Mouse (Mus musculus) left cerebral cortex, postnatal 10 days (tissue): ENCODE results near the gene Ttn. TPM values are rescaled to one million over a fixed set of nuclear protein-coding genes. Genes with fewer than 3 reads are reported as not detected.

Source experiments
- DNase-seq, 2 experiments: peaks; one replicate each; pipeline ENCODE4 v3.0.0; 2021 to 2022; ENCODE audit warnings: low spot score in 2 of 2, mixed read lengths in 1 of 2; ENCODE audit errors: extremely low spot score in 1 of 2
- intact Hi-C: fragments of 180-260 bp; cut with DNase I; formaldehyde crosslinking; loops from one replicate; pipeline ENCODE4 v1.15.1; 2025
- total RNA-seq, 2 experiments: library from RNA; stranded (reverse); gene quantifications; 2 replicates each; pipeline ENCODE4 v1.2.3; 2021

Ttn gene
- total RNA-seq, 2 experiments from 2014 or later = 0.20 to 0.43 TPM

DNA sequence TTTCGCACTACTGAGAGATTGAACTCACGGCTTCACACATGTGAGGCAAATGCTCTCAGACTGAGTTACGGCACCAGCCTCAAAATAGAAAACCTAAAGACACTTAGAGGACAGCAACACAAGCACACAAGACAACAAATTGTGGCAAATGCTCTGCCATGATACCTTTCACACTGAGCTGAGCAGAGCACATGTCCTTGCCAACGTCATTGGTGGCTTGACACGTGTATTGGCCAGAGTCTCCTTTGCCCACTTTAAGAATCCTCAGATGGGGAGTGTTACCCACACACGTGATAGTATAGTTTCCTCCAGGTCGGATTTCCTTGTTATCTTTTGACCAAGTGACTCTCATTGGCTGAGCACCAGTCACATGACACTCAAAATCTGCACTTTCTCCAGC, 93.6 kb downstream of the Ttn start:
- no peak for DNase-seq
- intact Hi-C loops = no loop called here

DNA sequence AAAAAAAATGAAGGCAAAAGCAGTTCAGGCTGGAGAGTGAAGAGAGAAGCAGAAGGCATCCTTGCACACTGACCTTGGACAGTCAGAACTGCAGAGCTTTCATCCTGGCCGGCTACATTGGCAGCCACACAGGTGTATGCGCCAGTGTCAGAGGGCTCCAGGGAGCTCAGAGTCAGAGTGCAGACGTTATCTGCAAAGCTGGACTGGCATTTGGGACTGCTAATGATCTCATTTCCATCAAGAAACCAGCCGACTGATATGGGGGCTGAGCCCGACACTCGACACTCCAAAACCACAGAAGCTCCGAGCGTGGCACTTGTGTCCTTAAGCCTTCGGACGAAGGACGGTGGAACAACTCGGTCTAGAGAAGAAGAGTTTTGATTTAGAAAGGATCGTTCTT, 96.5 kb downstream of the Ttn start:
- no peak for DNase-seq
- intact Hi-C loops = no loop called here

DNA sequence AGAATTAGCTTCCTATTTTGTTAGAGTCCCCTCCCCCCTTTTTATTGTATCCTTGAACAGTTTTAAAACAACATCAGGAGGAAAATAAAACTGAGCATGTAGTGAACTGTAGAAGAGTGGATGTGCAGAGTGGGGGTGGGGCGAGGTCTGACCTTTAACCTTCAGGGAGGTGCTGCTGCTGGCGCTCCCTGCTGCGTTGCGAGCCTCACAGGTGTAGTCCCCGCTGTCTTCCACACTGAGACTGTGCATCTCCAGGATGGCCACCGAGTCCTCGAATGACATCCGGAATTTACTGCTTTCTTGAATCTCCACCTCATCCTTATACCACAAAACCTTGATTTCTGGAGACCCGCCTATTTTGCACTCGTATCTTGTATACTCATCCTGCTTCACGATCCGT, 100.9 kb downstream of the Ttn start:
- no peak for DNase-seq
- intact Hi-C loops = no loop called here

- intact Hi-C loops = no loop called here
- DNase-seq = no peak
Measured at GRCm38 (mm10) chr2:76875587-76875986, 106.8 kb downstream of the Ttn start.

DNA sequence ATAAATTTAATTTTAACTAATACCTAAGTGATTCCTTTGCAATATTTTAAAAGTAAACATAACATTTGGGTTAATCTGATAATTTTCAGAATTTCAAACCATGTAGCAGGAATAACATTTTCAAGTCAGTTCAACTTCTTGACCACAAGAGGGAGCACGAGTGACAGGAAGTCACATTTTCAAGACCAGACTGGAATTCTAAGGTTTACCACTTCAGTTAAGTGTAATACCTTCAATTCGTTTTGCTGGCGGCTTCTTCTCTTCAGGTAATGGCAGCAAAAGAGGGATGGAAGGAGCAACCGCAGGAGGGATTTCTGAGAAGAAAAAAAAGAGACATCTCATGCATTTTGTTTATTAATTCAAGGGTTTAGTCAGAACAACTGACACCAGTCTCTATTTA, 115.4 kb downstream of the Ttn start:
- intact Hi-C loops = no loop called here
- DNase-seq = peak in 1 of 2 experiments; percentile 25

- DNase-seq = no peak
- intact Hi-C loops = no loop called here
Measured at GRCm38 (mm10) chr2:76865497-76865896, 116.8 kb downstream of the Ttn start.

GRCm38 (mm10) chr2:76861327-76861726, 121.0 kb downstream of the Ttn start:
- DNase-seq = no peak
- intact Hi-C loops = no loop called here

- intact Hi-C loops = no loop called here
- DNase-seq = no peak
Measured at GRCm38 (mm10) chr2:76850066-76850465, 132.3 kb downstream of the Ttn start.

DNA sequence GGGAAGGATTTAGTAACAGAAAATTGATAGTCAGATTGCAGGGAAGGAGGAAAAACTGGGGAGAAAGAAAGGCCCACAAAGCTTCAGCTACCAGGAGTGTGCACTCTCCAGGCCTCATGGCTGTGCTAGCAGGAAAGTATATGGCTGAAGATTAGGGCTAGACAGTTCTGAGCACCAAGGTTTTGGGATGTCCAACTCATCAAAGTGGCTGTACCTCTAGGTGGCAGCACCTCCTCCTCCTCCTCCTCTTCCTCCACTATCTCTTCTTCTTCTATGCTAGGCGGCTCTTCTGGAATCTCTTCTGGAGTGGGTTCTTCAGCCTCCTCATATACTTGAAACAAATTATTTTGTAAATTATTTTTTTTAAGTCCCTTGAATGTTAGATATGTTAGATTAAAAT, 139.2 kb downstream of the Ttn start:
- no peak for DNase-seq
- intact Hi-C loops = no loop called here

DNA sequence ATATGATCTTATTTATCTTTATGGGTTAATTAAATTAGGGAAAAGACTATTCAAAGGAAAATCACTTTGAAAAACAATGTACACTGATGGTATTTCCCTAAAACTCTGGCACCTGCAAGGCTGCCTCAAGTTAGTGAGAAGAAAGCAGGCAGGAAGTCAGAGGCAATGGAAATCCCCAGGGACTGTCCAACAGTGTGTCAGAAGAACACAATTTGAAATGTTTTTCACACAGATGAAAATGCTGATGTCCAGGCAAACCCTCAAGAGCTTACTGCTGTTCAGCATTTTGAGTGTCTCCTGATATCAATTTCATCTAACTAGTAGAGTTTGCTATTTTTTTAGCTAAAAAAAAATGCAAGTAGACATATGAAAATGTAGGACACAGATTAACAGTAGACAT, 161.9 kb downstream of the Ttn start:
- no peak for DNase-seq
- intact Hi-C loops = no loop called here

DNA sequence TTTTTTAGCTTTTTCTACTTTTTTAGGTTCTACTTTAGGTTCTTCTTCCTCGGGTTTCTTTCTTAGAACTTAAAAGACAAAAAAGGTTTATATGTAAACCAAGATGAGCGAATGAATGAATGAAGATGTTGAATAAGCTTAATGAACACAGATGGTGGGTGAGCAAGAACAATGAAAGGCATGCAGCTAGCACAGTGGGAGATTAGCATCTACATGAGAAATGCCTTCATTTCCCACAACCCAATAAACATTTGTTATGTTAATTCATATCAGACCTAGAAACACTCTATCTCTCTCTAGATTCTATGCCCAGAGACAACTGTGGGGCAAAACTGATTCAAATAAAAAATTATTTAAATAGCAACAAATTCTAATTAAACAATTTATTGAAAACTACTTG, 164.6 kb downstream of the Ttn start:
- intact Hi-C loops = no loop called here
- no peak for DNase-seq

DNA sequence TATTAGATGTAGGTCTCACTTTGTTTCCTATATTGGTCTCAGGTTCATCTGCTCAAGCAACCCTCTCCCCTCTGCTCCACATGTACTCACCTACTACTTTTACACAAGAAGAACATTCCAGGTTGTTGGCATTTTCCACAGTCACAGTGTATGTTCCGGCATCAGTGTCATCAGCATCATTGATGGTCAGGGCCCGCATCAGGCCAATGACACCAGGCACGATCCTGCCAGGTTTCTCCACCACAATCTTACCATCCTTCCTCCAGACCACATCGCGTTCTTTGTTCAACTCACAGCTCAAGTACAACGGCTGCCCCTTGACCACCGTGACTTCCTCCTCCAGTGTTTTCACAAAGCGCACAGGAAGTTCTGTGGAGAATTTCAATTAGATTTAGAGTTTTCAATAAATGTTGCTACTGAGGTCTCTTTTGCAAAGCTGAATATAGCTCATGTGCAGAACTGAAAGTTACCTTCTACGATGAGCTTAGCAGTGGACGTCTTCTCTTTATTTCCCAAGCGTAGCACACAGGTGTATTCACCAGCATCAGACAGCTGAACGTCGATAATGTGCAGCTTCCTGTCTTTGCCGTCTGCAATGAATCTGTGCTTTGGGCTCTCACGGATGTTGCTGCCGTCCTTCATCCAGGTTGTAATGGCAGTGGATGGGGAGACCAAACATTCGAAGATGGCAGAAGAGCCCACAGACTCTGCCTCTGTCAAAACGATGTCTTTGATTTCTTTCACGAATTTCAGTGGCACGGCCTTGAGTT, 168.1 kb downstream of the Ttn start:
- intact Hi-C loops = no loop called here
- no peak for DNase-seq

- intact Hi-C loops = no loop called here
- DNase-seq = no peak
Measured at GRCm38 (mm10) chr2:76811160-76811559, 171.2 kb downstream of the Ttn start.

DNA sequence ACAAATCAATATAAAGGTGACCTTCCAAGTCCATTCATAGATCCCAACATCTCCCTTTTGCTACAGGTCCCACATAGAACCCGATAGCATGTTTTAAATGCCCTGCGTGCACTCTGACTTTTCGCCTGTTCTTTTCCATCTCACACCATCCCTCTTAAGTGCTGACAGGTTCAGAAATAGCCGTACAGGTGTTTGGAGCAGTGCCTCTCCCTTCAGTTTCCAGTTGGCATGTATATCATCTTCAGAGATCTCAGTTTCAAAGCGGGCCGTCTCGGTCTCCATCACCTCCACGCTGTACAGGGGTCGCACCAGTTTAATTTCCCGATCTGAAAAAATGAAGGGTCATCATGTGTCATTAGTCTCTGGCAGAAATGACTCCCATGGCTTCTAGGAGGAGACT, 174.0 kb downstream of the Ttn start:
- DNase-seq = no peak
- intact Hi-C loops = no loop called here

- intact Hi-C loops = no loop called here
- no peak for DNase-seq
Measured at GRCm38 (mm10) chr2:76807284-76807683, 175.1 kb downstream of the Ttn start.

GRCm38 (mm10) chr2:76806861-76807260, 175.5 kb downstream of the Ttn start:
- DNase-seq = no peak
- intact Hi-C loops = no loop called here

- no peak for DNase-seq
- intact Hi-C loops = no loop called here
Measured at GRCm38 (mm10) chr2:76806376-76806775, 176.0 kb downstream of the Ttn start.

GRCm38 (mm10) chr2:76805191-76805892, 177.0 kb downstream of the Ttn start:
- intact Hi-C loops = no loop called here
- no peak for DNase-seq

DNA sequence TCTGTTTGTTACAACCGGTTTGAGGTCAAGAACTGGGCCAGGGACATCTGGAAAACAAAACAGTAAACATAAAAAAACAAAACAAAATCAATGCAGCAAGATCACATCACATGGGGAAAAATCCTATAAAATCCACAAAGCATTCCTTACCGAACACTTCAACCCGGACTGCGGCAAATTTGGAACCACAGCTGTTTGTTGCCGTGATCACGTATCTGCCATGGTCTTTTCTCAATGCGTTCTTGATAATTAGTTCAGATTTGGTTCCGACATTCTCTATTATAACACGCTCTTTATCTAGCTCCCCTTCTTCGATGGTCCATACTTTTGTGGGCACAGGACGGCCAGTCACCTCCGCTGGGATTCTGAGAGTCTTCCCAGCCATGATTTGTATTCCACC, 198.2 kb downstream of the Ttn start:
- intact Hi-C loops = no loop called here
- no peak for DNase-seq

DNA sequence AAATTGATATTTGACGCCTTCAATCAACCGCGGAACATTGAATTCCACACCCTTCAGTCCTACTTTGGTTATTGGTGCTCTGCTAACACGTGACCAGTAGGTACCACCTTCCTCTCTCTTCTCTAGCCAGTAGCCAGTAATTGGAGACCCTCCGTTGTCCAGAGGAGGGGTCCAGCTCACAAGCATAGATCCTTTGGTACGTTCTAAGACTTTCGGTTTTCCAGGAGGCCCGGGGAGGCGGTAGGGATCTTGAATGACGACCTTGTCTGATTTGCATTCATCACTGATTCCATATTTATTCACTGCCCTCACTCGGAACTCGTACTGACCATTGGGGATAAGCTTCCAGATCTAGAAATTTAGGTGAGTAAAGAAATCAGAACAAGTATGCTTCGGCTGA, 201.6 kb downstream of the Ttn start:
- intact Hi-C loops = no loop called here
- DNase-seq = no peak

DNA sequence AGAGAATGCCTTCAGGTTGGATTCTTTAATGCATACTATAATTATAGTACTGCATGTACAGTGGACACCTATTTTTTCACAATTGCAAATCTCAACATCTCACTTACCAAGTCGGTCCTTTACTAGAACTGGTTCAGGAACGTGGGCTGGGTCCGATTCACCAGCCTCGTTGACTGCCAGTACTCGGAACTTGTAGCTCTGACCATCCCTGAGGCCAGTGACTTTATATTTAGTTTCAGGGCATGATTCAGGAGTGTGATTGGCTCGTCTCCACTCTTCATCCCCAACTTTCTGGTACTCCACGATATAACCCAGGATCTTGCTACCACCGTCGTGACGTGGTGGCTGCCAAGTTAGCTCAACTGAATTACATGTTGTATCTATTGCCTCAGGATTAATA, 212.5 kb downstream of the Ttn start:
- DNase-seq = no peak
- intact Hi-C loops = no loop called here
